Mouse (Mus musculus) heart, adult 2 months (tissue): ENCODE data around the gene Gm11565.

Experiments used
- CTCF ChIP-seq: fragments of 200-600 bp; IDR thresholded peaks from 2 replicates; pipeline ENCODE4 v1.8.1; 2022; ENCODE audit warnings: antibody characterized with exemption, mild to moderate bottlenecking, moderate library complexity
- EP300 ChIP-seq: fragments of 200-500 bp; IDR thresholded peaks from 2 replicates; pipeline ENCODE4 v1.6.1; 2011; ENCODE audit warnings: low read depth, low read length, control low read depth; ENCODE audit not compliant: insufficient read depth
- POLR2A ChIP-seq: fragments of 200-500 bp; IDR thresholded peaks from 2 replicates; pipeline ENCODE4 v1.6.1; 2011; ENCODE audit warnings: mild to moderate bottlenecking, low read depth, low read length, control low read depth; ENCODE audit not compliant: insufficient read depth

GRCm38 (mm10) chr11:99964213-99964612 is 49.7 kb downstream of the Gm11565 start:
- no peak for TF ChIP-seq CTCF
- TF ChIP-seq EP300 = no peak
- no peak for TF ChIP-seq POLR2A
